ENCODE assay signal across 11 mouse cellular contexts in genomic region chr10:60371596-60372386, GRCm38 (mm10). TPM values are rescaled to one million over a fixed set of nuclear protein-coding genes. Genes with fewer than 3 reads are reported as not detected.
A peak's percentile ranks its signal among the peaks of the same experiment; 100 is the strongest.
DNase-seq lines count a peak whose midpoint lies in the region; ATAC-seq and TF ChIP-seq lines count a peak whose summit lies in the region.
"Had no signal": no experiment of that assay in that cellular context is flagged by ENCODE, and none has a peak within 500 bp of the region (broad histone marks: within the 10 kb centered on the region; RNA-seq: fewer than 3 reads in every experiment).

No protein-coding gene starts in this region.

- H3K36me3 ChIP-seq in heart, adult 2 months (ENCODE audit: control insufficient read depth, insufficient read depth, low read length), result no peaks in the 10 kb centered on the region; the same call in none of the 2 replicates
- peaks cover 7% of the 10 kb centered on the region; the same call in 1 of the 2 replicates for H3K36me3 ChIP-seq in liver, postnatal 0 days (replicated peaks; ENCODE audit: insufficient read depth, low read length)
- no peaks in the 10 kb centered on the region for H3K36me3 ChIP-seq in forebrain, embryonic 15.5 days

- H3K27me3 ChIP-seq in heart, adult 2 months (ENCODE audit: control insufficient read depth, insufficient read depth, low read length), result no peaks in the 10 kb centered on the region
- no peaks in the 10 kb centered on the region for H3K27me3 ChIP-seq in liver, postnatal 0 days (ENCODE audit: insufficient read depth, low read length)
- H3K27me3 ChIP-seq in forebrain, embryonic 15.5 days, result no peaks in the 10 kb centered on the region

- peaks cover 25% of the 10 kb centered on the region for H3K4me1 ChIP-seq in heart, adult 2 months (ENCODE audit: control insufficient read depth, insufficient read depth, low read length)
- H3K4me1 ChIP-seq in liver, postnatal 0 days (ENCODE audit: insufficient read depth), result peaks cover 35% of the 10 kb centered on the region
- H3K4me1 ChIP-seq in forebrain, embryonic 15.5 days, result peaks cover 10% of the 10 kb centered on the region

- intact Hi-C loops in heart, adult 2 months (cut with DNase I), result loop anchor here (2.0 kb wide), 1 partner anchor 17 kb away; no protein-coding TSS in a partner anchor

- H3K9ac ChIP-seq in heart, adult 2 months (ENCODE audit: low read depth, low read length), result no peak overlapping the region
- 0 out of 2 replicates have a peak overlapping the region, but pooled peaks have one; percentile 18 for H3K9ac ChIP-seq in liver, postnatal 0 days (replicated peaks)
- H3K9ac ChIP-seq in forebrain, embryonic 15.5 days (replicated peaks), result no peak overlapping the region

- WGBS in heart, adult 2 months, result 51% methylated on average over 5 of the region's 5 CpGs
- 33% methylated on average over 5 of the region's 5 CpGs for WGBS in liver, postnatal 0 days (ENCODE audit: insufficient replicate concordance)
- WGBS in forebrain, embryonic 15.5 days, result 82% methylated on average over 5 of the region's 5 CpGs

- H3K4me3 ChIP-seq in heart, adult 2 months, result no peak overlapping the region
- H3K4me3 ChIP-seq in liver, postnatal 0 days (ENCODE audit: low read depth, low read length), result no peak overlapping the region
- H3K4me3 ChIP-seq in forebrain, embryonic 15.5 days, result no peak overlapping the region

- peak; percentile 38 to 58 for DNase-seq in heart, adult 2 months
- DNase-seq in heart, postnatal 4 days, result no peak
- DNase-seq in CD4-positive, CD25-positive, alpha-beta regulatory T cell, adult 2 months (ENCODE audit: low read depth, low spot score), result peak; percentile 59
- DNase-seq in liver, postnatal 0 days, result peak; percentile 56
- peak; percentile 59 to 73 for DNase-seq in spleen, postnatal 4 days (ENCODE audit: low spot score in 2 of 2)
- DNase-seq in cerebellum, postnatal 25 days, result no peak
- DNase-seq in right cerebral cortex, postnatal 4 days, result no peak
- DNase-seq: adrenal gland, adult 8-10 months; right cerebral cortex, postnatal 14 days had no signal

- ATAC-seq in liver, postnatal 0 days, result no peak
- ATAC-seq in forebrain, embryonic 15.5 days (replicated peaks), result no peak
- ATAC-seq: midbrain, embryonic 16.5 days had no signal

- peak overlapping the region; percentile 27 for H3K4me2 ChIP-seq in liver, postnatal 0 days (ENCODE audit: low read depth, low read length)
- no peak overlapping the region for H3K4me2 ChIP-seq in forebrain, embryonic 15.5 days (replicated peaks)

- H3K9me3 ChIP-seq in liver, postnatal 0 days (ENCODE audit: low read length), result no peaks in the 10 kb centered on the region
- H3K9me3 ChIP-seq in forebrain, embryonic 15.5 days, result no peaks in the 10 kb centered on the region

- TF ChIP-seq CTCF in heart, adult 2 months (IDR thresholded peaks at IDR 0.05), result no peak
- TF ChIP-seq CTCF in liver, postnatal 0 days (IDR thresholded peaks at IDR 0.05; ENCODE audit: low read depth), result no peak

- TF ChIP-seq POLR2A in heart, adult 2 months (IDR thresholded peaks at IDR 0.05; ENCODE audit: insufficient read depth, low read depth, low read length), result 0 out of 2 replicates have a peak, but pooled peaks have one; percentile 5

- H3K27ac ChIP-seq in heart, adult 2 months, result peak overlapping the region; percentile 40
- peak overlapping the region; percentile 72 for H3K27ac ChIP-seq in liver, postnatal 0 days (ENCODE audit: low read depth)
- no peak overlapping the region for H3K27ac ChIP-seq in forebrain, embryonic 15.5 days (replicated peaks)

- H3K79me2 ChIP-seq in heart, adult 2 months (replicated peaks; ENCODE audit: control insufficient read depth, insufficient read depth, low read length), result no peaks in the 10 kb centered on the region

- TF ChIP-seq EP300 in heart, adult 2 months (IDR thresholded peaks at IDR 0.05; ENCODE audit: insufficient read depth, low read depth, low read length), result no peak
- TF ChIP-seq EP300 in liver, postnatal 0 days (IDR thresholded peaks at IDR 0.05; ENCODE audit: low read depth), result no peak

RNA-seq across cellular contexts. Expression of gene Vsir, which starts 25.1 kb away (rescaled TPM):
- 10 to 100 TPM; 14.9 to 20.9 TPM for total RNA-seq in heart, adult 2 months (2021)
- 28.1 and 39.7 TPM in 2 replicates for polyA plus RNA-seq in heart, adult 2 months (2012; rRNA removed)
- total RNA-seq in heart, postnatal 4 days (2021), result 10 to 100 TPM; 11.1 to 15.0 TPM
- 11.4 and 11.9 TPM in 2 replicates for polyA plus RNA-seq in liver, postnatal 0 days (2015; fragmentation: Nextera tagmentation; extraction: Ambion mirVana)
- 1.4 and 2.4 TPM in 2 replicates for polyA plus RNA-seq in forebrain, embryonic 15.5 days (2015; fragmentation: Nextera tagmentation; extraction: Ambion mirVana)

RNA-seq across cellular contexts. Expression of gene Gm17455, which starts 27.7 kb away (rescaled TPM):
- total RNA-seq in heart, adult 2 months (2021), result not detected
- polyA plus RNA-seq in heart, adult 2 months (2012; rRNA removed), result 0.56 and 1.9 TPM in 2 replicates
- not detected for total RNA-seq in heart, postnatal 4 days (2021)
- polyA plus RNA-seq in liver, postnatal 0 days (2015; fragmentation: Nextera tagmentation; extraction: Ambion mirVana), result not detected in 2 replicates
- 4.9 and 6.9 TPM in 2 replicates for polyA plus RNA-seq in forebrain, embryonic 15.5 days (2015; fragmentation: Nextera tagmentation; extraction: Ambion mirVana)
- total RNA-seq: adrenal gland, adult 8-10 months had no signal

Comparison
In these comparisons a context has a peak if more than half of its experiments do, and no peak if none do; other contexts are left out.
1. DNase-seq: peak in heart, adult 2 months (2 of 2), CD4-positive, CD25-positive, alpha-beta regulatory T cell, adult 2 months (single experiment), liver, postnatal 0 days (single experiment) and spleen, postnatal 4 days (2 of 2); none in heart, postnatal 4 days (single experiment), cerebellum, postnatal 25 days (0 of 2) and right cerebral cortex, postnatal 4 days (single experiment).